Mouse (Mus musculus) Muller cell, postnatal 12 days (primary cell): Measurements from ENCODE around the gene Sun1.

ENCODE experiments used
- DNase-seq: peaks from one replicate; pipeline ENCODE4 v3.0.0-alpha.2; 2015; ENCODE audit errors: inconsistent ontology term

Sun1 gene

DNA sequence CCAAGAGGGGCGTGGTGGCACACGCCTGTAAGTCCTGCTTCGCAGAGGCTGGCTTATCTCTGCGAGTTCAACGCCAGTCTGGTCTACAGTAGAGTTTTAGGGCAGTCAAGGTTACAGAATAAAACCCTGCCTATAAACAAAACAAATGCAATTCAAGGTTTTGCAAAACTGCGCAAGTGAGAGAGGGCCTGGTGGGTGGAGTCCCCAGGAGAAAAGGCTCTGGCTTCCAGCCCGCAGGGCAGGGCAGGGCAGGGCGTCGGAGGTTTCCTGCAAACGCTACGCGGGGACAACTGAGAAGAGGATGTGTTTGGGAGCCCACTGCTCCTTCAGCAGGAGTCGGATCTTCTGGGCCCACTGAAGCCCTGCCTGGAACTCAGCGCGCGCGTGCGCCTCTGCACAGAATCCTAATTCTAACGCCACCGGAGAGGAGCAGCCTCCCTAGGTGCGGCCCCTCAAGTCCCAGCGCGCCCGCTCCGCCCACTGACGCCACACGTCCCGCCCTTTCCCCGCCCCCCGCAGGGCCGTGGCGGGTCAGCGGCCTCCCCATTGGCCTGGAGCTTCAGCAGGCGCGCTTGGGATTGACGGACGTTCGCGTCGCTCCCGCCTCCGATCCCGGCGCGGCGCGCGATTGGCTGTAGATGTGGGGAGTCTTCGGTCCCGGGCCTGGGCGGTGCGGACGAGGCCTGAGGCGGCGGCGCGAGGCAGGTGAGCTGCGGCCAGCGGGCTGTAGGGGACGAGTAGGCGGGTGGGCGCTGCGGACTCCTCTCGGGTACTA lies at the start of gene Sun1:
Gene Sun1 (plus strand): TSS at position 643 of the 775 bp plus-strand sequence.
- peak; percentile 100 for DNase-seq

GRCm38 (mm10) chr5:139160899-139161298 lies 39.5 kb upstream of the Sun1 start:
- no peak for DNase-seq

DNA sequence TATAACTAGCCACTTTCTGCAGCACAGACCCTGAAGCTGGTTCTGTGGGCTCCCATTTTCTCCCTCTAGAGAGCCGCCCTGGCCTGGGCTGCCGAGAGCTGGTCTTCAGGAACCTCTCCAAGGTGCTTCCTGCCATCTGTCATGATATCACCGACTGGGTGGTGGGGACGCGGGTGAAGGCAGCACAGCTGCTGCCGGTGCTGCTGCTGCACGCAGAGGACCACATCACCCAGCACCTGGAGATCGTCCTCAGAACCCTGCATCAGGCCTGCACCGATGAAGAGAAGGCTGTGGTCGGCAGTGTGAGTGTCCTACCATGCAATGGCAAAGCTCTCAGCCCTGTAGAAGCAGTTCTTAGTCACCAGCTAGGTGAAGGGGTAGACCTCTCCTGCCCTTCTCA lies 38.8 kb upstream of the Sun1 start:
- DNase-seq, result no peak

DNA sequence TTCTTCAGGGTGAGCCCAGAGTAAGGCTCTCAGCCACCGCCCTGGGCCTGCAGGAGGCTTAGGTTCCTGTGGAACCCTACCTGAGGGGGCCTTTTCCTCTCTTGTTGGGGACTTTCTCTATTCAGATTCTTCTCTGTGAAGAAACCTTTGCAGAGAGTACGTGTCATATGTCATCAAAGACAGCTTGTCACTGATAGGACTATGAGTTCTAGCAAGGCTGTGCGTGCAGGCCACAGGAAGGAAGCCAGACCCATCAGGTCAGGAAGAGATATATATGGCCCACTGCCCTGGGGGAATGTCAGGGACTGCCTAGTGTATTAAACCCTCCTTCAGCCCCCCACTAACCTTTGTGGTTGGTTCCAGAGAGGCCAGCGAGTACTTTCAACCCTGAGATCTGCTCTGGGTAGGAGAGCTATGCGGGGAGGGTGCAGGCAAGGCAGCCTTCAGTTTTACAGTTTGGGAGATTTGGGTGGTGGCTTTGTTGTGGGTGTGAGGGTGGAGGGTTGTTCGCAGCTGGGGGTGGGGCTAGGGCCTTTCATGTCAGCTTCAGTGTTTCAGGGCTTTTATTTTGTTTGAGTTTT lies 33.6 kb upstream of the Sun1 start:
- DNase-seq, result no peak

- DNase-seq, result no peak
Observed at GRCm38 (mm10) chr5:139167548-139167947, 32.9 kb upstream of the Sun1 start.

DNA sequence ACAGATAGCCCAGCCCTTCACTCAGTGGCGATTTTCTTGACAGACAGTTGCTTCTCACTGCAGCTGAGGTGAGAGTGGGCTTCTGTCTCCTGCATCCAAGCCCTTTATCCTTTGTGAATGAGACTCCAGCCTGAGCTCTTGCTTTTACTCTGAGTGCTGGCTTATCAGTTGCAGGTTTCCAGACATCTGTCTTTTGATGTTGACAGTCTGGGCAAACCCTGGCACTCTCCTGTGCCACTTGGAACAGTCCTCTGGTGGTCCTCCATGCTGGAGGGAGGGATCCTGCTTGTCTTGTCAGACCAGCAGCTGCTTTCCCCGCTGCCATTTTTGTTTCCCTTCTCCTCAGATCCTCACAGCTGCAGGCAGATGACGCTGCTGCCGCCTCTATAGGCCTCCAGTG lies 28.5 kb upstream of the Sun1 start:
- DNase-seq, result no peak

- peak; percentile 15 for DNase-seq
Observed at GRCm38 (mm10) chr5:139174141-139174540, 26.3 kb upstream of the Sun1 start.

DNA sequence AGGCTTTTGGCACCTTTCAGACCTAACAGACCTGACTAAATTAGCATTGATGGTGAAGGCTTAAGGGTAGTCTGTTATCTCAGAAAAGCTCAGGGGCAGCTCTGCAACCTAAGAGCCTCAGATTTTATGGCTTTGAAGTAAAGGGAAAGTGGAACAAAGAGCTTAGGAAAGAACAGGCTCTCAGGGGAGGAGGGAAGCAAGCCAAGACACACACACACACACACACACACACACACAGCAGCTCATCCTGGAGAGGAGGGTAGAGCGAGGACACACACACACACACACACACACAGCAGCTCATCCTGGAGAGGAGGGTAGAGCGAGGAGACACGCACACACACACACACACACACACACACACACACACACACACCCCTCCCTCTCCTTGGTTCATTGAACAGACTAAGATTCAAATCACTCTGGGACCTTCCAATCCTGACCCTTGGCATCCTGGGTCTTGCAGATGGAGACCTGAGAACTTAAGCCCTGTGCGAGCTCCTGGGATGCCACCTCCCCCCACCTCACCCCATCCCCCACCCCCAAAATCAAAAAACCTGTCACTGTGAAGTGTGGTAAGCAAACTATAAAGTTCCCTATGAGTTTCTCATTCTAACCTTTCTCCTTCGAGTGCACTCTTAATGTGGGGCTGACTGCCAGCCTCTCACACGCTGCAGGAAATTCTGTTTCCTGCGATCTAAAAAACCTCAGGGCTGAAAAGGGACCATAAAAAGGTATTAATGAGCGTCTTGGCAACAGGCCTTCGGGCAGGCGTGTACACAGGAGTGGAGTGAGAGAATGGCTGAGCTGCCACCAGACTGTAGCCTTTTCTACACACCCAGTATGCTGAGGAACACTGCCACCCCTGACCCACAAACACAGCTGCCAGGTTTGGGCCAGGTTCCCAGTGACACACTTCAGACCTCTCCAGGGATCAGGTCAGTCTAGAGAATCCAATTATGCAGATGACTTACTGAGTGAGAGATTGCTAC lies 25.6 kb upstream of the Sun1 start:
- DNase-seq, result peak; percentile 68

DNA sequence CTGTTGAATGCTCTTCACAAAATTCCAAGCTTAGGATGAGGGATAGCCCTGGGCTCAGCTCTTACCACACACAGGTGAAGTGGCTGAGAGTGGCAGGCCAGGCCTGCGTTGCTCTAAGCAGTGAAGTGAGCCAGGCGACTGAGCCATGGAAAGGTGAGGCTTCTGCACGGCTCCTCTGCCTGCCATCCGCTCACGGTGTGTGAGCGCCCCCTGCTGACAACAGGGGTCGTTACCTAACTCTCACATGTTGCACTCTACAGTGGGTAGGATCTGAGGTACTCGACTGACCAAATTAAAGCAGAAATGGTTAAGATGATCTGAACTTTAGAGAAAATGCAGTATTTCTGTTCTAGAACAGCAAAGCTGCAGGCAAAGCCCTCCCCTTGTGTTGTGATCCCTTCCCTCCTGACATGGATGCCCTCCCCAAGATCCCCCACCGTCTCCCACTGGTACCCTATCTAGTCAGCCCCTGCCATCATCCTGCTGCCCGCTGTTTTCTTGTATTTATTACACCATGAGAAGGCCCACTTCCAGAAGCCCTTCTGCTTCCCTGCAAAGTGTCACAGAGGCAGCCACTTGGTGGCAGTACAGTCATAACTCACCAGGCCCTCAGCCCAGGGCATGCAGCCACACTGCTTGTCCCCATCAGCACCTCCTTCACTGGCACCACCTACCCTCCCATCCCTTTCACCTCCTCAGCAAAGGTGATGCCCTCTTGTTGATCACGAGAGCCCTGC lies 21.4 kb upstream of the Sun1 start:
- DNase-seq, result peak; percentile 61

DNA sequence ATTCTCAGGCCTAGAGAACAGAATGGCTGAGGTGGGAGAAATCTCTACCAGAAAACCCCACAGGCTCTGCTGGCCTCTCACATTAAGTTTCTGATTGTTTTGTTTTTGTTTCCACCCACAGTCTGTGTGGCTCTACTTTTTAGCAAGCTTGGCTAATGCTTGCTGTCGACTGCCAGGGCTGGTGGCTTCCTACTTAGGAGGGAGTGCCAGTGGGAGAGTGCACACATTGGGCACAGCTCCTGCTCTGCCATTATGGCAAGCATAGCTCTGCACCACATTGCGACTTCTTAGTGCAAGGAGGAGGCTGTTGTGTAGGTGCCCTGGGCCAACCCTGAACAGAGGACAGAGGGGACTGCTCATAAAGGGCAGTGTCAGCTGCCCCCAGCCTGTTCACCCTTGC lies 17.3 kb upstream of the Sun1 start:
- no peak for DNase-seq

- DNase-seq, result no peak
Observed at GRCm38 (mm10) chr5:139183601-139184000, 16.8 kb upstream of the Sun1 start.

DNA sequence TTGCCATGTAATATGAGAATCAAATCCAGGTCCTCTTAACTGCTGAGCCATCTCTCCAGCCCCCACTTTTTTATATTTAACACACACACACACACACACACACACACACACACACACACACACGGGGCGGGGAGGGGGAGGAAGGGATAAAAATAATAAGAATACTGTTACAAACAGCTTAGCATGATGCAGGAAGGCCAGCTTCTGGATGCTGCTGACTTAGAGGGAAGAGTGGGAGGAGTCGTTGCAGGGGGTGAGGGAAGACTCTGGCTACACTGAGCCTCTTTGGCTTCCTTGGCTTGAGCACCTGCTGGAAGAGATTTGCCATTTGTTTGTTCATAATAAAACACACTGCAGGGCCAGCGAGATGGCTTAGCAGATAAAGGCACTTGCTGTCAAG lies 15.5 kb upstream of the Sun1 start:
- no peak for DNase-seq

DNA sequence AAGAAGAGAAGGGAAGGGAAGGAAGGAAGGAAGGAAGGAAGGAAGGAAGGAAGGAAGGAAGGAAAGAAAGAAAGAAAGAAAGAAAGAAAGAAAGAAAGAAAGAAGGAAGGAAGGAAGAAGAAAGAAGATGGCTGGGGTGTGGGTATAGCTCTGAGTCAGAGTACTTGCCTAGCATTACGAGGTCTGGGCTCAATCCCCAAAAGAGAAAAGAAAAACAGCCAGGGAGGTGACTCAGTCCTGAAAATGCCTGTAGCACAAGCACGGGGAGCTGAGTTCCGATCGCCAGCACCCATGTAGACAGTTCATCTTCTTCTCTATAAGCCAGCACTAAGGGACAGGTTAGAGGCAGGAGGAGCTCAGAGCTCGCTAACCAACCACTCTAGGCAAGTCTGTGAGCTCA lies 10.7 kb upstream of the Sun1 start:
- no peak for DNase-seq

DNA sequence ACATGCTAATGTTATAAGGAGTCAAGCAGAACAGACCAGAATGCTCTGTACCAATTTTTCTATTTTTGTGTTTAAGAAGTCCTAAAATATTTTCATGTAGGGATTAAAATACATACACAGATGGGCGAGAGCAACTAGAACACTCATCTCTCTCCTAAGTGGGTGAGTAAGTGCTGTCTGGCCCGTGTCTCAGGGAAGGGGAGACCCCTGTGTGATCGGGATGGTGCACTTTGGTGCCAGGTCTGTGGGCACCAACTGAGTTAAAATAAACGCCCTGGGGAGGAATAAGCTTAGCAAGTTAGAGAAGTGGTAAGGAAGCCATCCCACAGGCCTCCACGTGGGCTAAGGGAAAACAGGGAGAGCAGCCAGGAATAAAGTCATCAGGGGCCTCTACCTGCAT lies 9.5 kb upstream of the Sun1 start:
- DNase-seq, result no peak

DNA sequence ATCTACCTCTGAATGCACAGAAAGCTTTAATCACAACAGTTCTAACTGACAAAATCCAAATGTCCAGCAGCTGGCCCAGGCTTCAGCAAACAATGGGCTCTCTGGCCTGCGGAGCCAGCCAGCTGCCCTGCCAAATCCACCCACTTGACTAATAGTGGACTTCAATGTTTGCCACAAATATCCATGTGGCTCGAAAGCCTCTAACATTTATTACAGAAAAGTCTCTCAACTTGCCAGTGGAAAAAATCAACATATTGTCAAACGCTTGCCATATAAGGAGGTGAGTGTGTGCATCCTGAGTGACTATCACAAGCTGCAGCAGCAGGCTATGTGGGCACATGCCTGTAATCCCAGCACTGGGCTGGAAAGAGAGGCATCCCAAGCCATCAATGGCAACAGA lies 1.7 kb upstream of the Sun1 start:
- peak; percentile 67 for DNase-seq

- peak; percentile 12 for DNase-seq
Observed at GRCm38 (mm10) chr5:139199636-139199994, 822 bp upstream of the Sun1 start.

GRCm38 (mm10) chr5:139200770-139201569 lies 533 bp downstream of the Sun1 start:
- no peak for DNase-seq

DNA sequence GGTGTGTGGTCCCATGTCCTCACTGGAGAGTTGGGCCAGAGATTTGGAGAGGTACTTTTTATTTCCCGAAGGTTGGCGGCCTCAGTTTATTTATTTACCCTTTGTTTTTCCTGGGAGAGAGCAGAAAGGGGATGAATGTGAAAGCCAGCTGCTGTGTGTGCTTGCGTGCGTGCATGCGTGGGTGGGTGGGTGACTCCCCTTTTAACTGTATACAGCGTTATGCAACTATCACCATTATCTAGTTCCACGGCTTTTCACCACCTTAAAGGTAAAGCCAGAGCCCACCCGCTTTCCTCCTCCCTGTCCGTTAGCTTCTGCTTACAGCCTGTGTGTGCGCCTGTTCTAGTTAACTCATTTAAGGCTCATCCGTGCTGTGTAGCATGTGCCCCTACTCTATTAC lies 1.7 kb downstream of the Sun1 start:
- DNase-seq, result no peak

GRCm38 (mm10) chr5:139203312-139203711 lies 2.9 kb downstream of the Sun1 start:
- no peak for DNase-seq

DNA sequence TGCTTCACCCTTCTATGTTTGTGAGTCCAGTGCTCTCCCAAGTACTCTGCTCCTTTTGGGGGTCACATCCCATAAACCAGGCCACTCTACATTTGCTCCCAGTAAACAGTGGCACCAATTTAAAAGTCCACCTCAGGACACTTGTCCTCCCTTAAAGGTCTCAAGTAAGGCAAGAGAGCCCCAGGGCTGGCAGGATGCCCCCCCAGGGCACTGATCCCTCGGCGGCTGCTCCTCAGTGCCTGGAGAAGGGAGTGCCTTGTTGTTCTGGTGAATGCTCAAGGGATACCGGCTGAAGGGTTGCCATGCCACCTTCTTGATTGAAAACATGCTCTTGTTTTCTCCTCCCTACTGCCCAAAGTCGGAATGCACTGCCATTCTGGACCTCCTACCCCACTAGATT lies 5.6 kb downstream of the Sun1 start:
- no peak for DNase-seq

DNA sequence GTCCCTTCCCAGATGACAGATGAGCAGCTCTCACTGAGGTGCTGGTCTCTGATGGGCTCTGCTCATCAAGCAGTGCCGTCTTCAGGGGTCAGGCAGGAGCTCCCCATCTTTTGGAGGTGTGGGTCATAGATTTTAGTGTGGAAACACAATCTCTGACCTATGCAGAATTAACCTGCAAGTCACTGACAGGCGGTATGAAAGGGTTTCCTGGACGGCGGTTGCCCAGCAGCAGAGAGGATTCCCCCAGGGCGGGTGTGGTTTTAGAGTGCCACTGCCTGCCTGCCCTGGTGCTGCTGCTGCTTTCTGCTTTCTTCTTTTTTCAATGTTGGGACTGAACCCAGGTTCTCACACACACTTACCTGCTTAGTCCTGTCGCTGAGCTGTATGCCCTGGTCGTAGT lies 6.1 kb downstream of the Sun1 start:
- DNase-seq, result no peak
